ENCODE assay signal across 13 mouse cellular contexts in genomic region chr6:143327788-143328187, GRCm38 (mm10).
DNase-seq lines count a peak whose midpoint lies in the region; ATAC-seq and TF ChIP-seq lines count a peak whose summit lies in the region.
"Had no signal": no experiment of that assay in that cellular context is flagged by ENCODE, and none has a peak within 500 bp of the region (broad histone marks: within the 10 kb centered on the region; RNA-seq: fewer than 3 reads in every experiment).

No protein-coding gene starts in this region.

- 93% methylated on average over 8 of the region's 8 CpGs for WGBS in kidney, adult 2 months
- 93% methylated on average over 8 of the region's 8 CpGs for WGBS in thymus, adult 2 months
- WGBS in stomach, embryonic 16.5 days = 92% methylated on average over 8 of the region's 8 CpGs

- no peak for ATAC-seq in stomach, embryonic 16.5 days (ENCODE audit: insufficient read depth, low FRiP score)
- ATAC-seq: hindbrain, embryonic 16.5 days had no signal

- TF ChIP-seq POLR2A in kidney, adult 2 months (IDR thresholded peaks at IDR 0.05; ENCODE audit: low read depth, low read length) = no peak
- TF ChIP-seq POLR2A in thymus, adult 2 months (IDR thresholded peaks at IDR 0.05; ENCODE audit: control insufficient read depth, extremely low read depth, insufficient read depth, low read length, poor library complexity) = no peak

- DNase-seq in kidney, adult 2 months = no peak
- no peak for DNase-seq in kidney, postnatal 36 days
- no peak for DNase-seq in thymus, adult 2 months
- DNase-seq in thymus, adult 18-20 months = no peak
- DNase-seq in ZHBTc4 (ENCODE audit: low read depth, low spot score) = peak; percentile 52
- DNase-seq in right cerebral cortex, postnatal 4 days = no peak
- no peak for DNase-seq in yolk sac, embryonic 10.5 days (ENCODE audit: low spot score)
- DNase-seq: adrenal gland, postnatal 14 days; cerebellum, adult 9-10 months; kidney, postnatal 25 days; lung, postnatal 14 days had no signal

- H3K27me3 ChIP-seq in kidney, adult 2 months (replicated peaks; ENCODE audit: control insufficient read depth, insufficient read depth, low read length) = no peaks in the 10 kb centered on the region
- no peaks in the 10 kb centered on the region for H3K27me3 ChIP-seq in thymus, adult 2 months (ENCODE audit: control insufficient read depth, insufficient read depth, low read length)
- no peaks in the 10 kb centered on the region for H3K27me3 ChIP-seq in stomach, embryonic 16.5 days (ENCODE audit: control insufficient read depth, insufficient read depth, low read length)

- no peak overlapping the region for H3K9ac ChIP-seq in stomach, embryonic 16.5 days (ENCODE audit: low read length)

- no peaks in the 10 kb centered on the region for H3K9me3 ChIP-seq in stomach, embryonic 16.5 days (replicated peaks; ENCODE audit: control insufficient read depth, low read length)

- H3K4me3 ChIP-seq in kidney, adult 2 months (ENCODE audit: insufficient read depth, low read depth, low read length) = no peak overlapping the region
- no peak overlapping the region for H3K4me3 ChIP-seq in thymus, adult 2 months (ENCODE audit: control insufficient read depth, insufficient read depth, low read length)
- no peak overlapping the region for H3K4me3 ChIP-seq in stomach, embryonic 16.5 days (replicated peaks; ENCODE audit: low read length)

- TF ChIP-seq CTCF in kidney, adult 2 months (conservative IDR thresholded peaks at IDR 0.05; ENCODE audit: insufficient read depth, insufficient read length, low read depth, low read length) = 0 out of 2 replicates have a peak, but pooled peaks have one; percentile 11
- 0 out of 2 replicates have a peak, but pooled peaks have one; percentile 40 for TF ChIP-seq CTCF in thymus, adult 2 months (IDR thresholded peaks at IDR 0.05; ENCODE audit: borderline replicate concordance, control insufficient read depth, extremely low read depth, insufficient read depth, low read length, poor library complexity)

- peak overlapping the region; percentile 47; the same call in 1 of the 2 replicates for H3K4me2 ChIP-seq in stomach, embryonic 16.5 days (ENCODE audit: low read depth, low read length)

- no peaks in the 10 kb centered on the region for H3K36me3 ChIP-seq in kidney, adult 2 months (ENCODE audit: control insufficient read depth, insufficient read depth, low read length)
- no peaks in the 10 kb centered on the region for H3K36me3 ChIP-seq in thymus, adult 2 months (ENCODE audit: control insufficient read depth, insufficient read depth, low read length)
- H3K36me3 ChIP-seq in stomach, embryonic 16.5 days (ENCODE audit: control insufficient read depth, insufficient read depth, low read length) = no peaks in the 10 kb centered on the region

- no peak overlapping the region for H3K27ac ChIP-seq in kidney, adult 2 months (ENCODE audit: insufficient read depth, low read depth, low read length)
- H3K27ac ChIP-seq in thymus, adult 2 months (ENCODE audit: control insufficient read depth, insufficient read depth, low read length) = no peak overlapping the region
- H3K27ac ChIP-seq in stomach, embryonic 16.5 days (ENCODE audit: low read length) = no peak overlapping the region

- no peaks in the 10 kb centered on the region for H3K4me1 ChIP-seq in kidney, adult 2 months (ENCODE audit: control insufficient read depth, insufficient read depth, low read length)
- no peaks in the 10 kb centered on the region for H3K4me1 ChIP-seq in thymus, adult 2 months (replicated peaks; ENCODE audit: control insufficient read depth, insufficient read depth, low read length)
- no peaks in the 10 kb centered on the region for H3K4me1 ChIP-seq in stomach, embryonic 16.5 days (ENCODE audit: control insufficient read depth, insufficient read depth, low read length)
